Mouse (Mus musculus) T-cell, adult 2 months (primary cell): ENCODE measurements around the gene Lemd2.

ENCODE experiments used
- DNase-seq: peaks from one replicate; pipeline ENCODE4 v3.0.0; 2022; ENCODE audit warnings: low spot score

The Lemd2 gene

DNA sequence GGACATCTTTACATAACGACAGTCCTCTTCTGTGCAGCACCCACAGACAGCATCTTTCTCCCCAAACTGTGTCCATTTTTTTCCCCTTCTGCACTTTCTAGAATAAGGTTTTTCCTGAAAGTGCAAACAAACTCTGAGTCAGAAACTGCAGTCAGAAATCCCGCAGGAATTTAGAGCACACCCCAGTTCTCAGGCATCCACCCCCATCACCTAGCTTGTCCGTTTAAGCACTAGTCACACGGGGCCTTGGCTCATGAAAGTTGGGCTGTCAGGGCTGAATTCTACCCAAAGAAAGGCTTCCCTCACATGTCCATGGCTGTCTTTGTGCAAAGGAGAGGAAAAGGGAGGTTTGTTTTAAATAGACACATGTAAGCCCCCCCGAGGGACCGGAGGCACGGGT, 23.0 kb upstream of the Lemd2 start:
- DNase-seq, result no peak

DNA sequence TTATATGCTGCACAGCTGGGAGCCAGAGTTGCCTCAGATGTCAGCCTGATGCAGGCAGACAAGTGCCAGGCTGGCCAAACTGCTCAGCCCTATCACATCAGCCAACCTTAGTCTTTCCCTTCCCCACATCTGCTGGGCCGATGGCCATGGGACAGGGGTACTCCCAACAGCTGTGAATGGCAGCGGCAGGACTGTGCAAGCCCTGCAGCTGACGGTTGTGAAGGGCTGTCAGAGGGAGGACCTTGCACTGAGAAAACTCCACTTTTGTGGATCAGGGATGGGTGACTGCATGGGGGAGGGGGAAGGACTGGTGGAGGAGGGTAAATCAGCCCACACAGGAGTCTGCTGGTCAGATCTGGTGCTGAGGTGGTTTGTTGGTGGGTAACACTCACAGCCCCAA, 22.4 kb upstream of the Lemd2 start:
- no peak for DNase-seq

DNA sequence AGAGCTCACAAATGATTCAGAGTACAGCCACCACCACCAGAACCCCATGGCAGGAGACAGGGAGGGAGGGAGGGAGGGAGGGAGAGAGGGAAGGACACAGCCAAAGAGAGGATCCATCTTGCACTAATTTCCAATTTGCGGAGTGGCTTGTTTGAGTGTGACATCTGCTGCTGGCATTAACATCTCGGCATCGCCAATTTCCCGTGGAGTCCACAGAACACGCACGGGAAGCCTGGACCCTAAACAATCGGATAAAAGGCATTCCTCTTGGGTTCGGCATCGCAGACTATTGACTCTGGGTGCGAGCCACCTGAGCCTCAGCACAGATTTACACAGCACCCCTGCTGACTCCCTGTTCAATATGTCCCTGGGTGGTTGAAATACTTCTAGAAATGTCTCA, 21.5 kb upstream of the Lemd2 start:
- no peak for DNase-seq

DNA sequence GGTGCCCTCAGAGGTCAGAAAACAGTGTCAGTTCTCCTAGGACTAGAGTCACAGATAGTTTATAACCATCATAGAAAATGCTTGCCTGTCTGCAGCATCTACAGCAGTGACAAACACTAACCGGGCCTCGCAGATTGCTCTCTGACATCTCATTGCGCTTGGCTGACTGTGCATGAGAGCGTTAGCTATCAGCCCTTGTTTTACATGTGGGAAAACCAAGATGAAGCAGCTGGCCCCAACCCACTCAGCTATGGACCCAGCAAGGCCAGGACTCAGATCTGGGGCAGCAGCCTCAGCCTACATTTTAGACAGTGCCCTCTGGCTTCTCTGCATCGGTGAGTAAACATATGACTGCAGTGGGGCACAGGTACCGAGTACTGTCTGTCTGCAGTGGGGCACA, 19.6 kb upstream of the Lemd2 start:
- DNase-seq, result no peak

DNA sequence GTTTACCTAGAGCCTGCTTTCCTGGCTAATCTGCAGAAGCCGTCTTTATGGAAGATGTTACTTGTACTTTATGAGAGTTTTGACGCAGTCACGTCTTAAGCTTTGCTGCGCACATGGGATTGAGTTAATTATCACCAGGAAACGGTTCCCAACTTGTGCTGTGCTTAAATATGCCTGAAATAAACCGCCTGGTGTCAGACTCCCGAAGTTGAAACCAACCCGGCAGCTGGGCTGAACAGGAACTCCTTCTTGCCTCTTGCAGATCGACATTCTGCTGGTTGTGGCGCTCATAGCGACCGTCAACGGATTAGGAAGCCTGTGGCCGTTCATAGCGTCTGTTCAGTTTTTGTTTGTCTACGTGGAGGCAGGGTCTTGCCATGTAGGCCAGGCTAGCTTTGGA, 17.3 kb upstream of the Lemd2 start:
- no peak for DNase-seq

DNA sequence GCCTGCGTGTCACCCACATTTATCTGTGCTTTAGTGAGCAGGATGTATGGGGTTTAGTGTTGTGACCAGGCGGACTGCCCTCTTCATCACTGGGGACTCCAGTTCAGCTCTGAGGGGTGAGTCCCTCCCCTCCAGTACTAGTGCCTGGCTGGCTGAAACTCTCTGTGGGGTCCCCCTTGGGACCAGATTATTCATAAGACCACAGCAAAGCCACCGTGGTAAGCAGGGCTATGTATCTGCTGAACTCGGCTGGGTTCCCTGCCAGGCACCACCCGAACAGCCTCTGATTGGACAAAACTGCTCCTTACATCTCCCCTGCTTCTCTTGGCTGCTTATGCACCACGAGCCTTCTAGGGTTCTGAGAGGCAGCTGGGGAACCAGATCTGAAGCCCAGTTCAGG, 14.6 kb upstream of the Lemd2 start:
- DNase-seq, result no peak

DNA sequence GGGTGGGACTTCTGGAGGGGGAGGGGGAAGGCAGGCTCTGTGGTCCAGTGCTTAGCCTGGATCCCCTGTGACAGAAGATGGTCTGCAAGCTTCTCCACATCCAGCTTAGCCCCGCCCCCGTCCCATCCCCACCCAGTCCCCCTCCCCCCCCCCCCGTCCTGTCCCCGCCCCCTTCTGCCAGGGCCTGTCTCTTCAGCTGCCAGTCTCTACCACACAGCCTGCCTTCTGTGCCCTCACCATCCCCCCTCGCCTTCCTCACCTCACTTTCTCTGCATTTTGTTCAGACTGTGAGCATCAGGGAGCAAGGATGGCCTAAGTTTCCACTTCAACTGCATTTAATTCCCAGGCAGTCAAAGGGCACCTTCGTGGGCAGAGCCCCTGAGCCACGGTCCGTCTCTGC, 14.1 kb upstream of the Lemd2 start:
- no peak for DNase-seq

DNA sequence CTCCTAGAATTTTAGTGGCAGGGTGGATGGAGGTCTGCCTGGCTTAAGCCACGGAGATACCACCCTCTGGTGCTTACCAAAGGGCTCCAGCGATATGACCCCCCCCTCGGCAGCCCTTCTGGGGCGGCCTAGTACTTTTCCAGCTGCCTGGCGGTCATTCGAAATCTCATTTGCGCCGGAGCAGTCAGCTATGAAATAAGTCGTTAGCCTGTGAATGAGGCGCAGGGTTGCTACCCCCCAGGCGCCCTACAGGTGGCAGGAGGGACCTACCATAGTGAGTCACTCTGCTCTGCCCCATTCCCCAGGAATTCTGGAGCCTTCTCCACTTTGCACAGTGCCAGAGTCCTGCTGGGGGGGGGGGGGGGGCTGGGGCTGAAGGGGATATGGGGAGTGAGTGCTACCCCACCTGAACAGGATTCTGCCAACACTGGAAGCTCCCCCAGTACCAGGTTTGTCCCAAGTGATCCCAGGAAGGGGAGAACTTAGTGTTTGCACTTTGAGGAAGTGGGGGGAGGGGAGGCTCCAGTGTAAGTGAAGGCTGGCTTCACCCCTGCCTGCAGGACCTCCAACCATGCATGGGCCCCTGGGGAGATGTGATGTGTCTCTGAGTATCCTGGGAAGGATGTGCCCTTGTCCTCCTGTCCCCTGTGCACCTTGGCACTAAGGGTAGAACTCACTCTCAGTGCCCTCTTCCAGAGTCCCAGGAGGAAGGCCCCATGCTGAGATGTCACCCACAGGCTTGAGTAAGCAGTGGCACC, 8.7 kb upstream of the Lemd2 start:
- no peak for DNase-seq

DNA sequence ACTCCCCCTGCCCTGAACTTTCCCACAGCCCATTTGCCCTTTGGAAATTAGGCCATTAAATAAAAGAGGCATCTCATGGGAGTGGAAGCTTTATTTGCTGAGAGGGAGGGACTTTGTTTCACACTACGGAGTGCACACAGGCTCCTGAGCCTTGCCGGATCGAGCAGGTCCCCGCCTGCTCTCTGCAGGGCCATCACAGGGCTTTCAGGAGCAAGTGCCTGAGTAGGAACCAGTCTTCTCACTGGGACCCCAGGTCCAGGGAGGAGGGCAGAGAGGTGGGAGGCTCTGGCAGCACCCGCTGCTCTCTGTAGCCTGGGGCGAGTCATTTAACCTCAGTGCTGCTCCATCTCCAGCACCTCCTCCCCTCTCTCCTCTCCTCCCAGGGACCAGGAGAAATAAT, 7.7 kb upstream of the Lemd2 start:
- DNase-seq, result no peak

DNA sequence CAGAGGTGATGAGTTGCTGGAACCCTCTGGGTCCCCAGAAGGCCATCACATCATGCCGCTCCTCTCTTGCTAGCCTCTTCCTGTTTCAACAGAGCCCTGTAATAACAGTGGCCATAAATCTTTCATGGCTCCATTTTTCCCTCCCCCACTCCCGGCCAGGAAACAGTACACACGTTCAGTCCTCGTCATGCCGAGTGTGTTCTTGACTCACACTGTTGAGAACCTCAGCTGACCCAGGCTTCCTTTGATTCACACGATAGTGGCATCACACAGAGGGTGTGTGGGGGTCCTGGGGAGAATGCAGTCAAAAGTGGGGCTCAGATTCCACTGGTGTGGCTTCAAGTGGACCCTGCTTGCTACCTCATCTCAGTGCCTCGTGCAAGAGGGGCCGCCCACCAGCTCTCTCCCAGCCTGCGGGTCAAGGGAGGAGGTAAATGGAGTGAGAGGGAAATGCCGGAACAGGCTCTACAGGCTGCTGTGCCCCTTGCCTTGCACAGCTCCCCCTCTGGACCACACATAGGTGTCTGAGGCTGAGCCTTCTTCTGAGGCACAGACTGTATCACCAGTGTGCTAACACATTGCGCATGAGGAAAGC, 2.9 kb upstream of the Lemd2 start:
- no peak for DNase-seq

DNA sequence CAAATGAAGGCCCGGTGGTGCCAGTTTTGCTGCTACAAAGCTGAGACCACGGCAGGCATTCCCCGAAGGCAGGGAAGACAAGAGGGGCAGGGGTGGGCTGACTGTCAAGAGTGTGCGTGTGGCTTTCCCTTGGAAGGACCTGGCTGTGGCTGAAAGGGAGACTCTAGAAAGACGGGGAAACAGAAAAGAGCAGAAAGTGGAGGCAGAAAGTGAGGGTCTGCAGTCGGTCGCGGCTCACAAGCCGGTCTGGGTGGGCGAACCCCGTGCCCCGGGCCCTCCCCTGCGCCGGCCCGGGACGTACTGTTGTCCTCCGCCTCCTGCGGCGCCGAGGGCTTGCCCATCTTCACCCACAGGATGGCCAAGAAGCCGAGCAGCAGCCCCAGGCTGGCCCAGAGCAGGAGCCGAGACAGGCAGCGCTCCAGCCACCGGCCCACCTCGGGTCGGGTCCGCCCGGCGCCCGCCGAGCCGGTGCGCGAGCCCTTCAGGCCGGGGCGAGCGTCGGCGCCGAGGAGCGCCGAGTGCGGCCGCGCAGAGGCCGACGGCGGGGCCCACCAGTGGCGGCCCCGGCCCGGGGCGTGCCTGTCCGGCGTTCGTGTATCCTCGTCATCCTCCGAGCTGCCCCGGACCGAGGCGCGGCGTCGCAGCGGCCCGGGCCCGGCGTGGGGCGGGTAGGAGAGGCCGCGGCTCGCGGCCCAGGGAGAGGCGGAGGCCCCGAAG, 753 bp downstream of the Lemd2 start:
- peak; percentile 49 for DNase-seq

DNA sequence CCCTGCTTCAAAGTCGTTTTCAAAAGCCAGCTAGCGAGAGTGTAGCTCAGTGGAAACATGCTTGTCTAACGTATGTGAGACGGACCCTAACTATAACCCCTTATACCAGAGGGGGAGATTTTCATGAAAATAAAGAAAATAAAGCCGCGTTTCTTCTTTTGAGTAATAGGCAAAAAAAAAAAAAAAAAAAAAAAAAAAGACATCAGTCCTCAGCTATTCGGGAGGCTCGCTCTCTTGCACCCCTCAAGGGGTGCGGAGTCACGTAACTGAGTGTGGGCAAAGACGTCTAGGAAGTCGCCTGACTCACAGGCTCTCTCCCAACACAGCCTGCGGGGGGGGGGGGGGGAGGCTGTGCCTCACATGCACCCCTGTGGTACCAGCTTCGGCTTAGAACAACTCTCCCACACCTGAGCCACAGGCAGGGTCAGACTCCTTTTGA, 1.3 kb downstream of the Lemd2 start:
- DNase-seq, result peak; percentile 25

DNA sequence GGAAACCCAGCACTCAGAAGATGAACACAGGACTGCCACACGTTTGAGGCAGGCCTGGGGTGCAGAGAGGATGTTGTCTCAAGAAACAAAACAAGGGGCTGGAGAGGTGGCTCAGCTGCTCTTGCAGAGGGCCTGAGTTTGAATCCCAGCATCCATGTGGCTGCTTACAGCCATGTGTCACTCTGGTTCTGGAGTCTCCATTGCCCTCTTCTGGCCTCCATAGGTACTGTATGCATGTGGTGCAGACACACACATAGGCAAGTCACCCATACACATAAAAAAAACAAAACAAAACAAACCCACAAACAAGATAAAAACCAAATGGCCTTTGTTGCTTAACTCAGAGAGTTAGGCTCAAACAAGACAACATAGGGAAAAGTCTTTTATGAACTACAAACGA, 2.3 kb downstream of the Lemd2 start:
- no peak for DNase-seq

DNA sequence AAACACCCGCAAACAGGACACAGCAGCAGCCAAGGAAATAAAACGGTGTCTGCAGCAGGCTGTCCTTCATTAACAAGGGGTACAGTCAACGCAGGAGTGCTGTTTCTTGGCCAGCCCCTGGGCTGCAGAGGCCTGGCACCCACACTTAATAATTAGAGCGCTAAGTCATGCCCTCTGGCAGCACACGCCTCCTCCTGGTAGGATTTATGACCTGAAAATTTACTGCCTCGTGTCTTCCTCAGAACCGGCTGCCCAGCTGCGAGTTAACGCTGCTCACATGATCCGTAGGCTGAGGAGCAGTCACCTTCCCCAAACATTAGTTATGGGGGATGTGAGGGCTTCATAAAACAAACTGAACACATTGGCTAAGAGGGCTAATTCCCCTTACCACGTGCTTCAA, 3.5 kb downstream of the Lemd2 start:
- no peak for DNase-seq

DNA sequence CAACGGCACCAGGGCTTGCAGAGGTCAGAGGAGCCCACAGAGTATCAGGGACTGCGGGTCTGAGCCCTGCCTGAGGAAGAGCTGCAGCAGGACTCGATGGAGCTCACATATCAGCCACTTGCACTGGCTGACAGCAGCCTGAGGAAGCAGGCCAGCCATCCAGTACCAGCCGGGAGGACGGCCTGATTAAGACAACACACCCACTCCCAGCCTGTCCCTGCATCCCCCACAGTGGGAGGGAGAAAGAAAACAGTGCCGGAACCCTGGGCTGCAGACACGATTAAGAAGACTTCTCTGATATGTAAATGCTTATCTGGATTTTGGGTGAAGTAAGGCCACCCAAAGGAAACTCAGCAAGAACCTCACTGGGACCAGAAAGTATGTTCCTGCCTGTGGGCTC, 4.4 kb downstream of the Lemd2 start:
- no peak for DNase-seq

DNA sequence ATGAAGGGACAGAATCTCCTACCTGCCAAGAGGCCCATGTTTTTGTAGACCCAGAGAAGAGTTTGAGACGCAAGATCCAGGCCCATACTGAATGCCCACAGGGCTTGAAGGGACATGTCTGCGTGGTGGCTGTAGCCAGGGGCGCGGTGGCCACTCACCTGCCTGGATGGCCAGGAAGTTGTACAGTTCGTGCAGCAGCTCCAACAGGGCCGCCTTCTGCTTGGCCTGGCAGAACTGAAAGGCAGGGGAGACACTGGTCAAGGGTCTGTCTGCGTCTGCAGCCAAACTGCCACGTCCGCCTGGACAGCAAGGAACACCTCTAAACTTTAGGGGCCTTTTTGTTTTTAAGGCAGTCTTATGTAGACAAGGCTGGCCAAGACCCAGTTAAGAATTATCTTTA, 5.1 kb downstream of the Lemd2 start:
- DNase-seq, result no peak

DNA sequence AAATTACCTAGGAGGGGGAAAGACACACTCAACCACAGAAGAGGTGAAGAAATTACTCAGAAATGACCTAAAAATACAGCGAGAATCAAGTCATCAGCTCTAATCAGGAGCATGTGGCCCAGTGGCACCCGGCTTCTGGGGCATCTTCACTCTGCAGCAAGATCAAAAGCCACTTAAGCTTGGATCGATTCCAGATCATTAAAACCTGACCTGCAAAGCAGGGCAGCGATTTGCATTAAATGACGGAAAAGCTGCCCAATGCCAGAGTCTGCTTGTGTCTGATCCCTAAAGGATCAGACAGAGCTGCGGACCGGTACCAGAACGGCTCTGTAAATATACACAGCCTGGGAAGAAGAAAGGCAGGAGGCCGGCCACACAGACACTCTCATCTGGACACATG, 8.1 kb downstream of the Lemd2 start:
- no peak for DNase-seq

DNA sequence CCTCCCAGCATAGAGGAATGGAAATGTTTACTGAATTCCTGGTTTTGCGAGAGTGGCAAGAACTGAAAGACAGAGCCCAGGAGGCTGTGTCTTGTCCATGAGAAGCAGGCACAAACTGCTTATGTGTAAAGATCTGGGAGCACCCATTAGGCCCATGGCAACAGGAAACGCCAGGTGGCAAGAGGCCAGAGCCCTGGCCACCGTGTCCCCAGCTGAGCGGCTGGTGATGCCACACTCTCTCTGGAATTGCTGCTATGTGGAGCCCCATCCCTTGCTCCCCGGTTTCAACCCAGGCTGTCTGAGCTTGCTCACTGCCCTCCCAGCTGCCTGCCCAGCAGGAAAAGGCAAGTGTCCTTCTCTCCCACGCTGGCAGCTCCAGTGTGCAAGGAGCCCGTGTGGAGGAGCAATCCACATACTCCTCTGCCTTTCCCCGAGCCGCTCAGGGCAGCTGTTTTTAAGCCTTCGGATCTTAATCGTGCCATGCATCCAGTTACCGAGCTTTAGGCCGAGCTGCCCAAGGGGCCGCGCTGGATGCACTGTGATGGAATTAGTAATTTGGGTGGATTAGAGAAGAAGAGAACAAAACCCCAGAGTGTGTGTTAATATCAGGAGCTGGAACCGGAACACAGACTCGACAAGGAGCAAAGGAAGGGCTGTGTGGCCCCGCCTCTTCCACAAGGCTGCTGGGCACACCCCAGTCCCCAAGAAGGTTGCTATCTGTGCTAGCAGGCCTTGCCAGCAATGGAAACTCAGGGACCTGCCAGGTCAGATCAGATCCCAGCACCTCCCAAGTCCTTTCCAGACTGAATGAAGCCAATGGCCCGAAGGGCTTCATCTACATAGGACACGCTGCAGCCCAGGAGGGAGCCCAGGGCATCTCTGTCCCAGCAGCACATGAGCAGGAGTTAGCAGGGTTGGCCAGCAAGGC, 9.7 kb downstream of the Lemd2 start:
- no peak for DNase-seq

DNA sequence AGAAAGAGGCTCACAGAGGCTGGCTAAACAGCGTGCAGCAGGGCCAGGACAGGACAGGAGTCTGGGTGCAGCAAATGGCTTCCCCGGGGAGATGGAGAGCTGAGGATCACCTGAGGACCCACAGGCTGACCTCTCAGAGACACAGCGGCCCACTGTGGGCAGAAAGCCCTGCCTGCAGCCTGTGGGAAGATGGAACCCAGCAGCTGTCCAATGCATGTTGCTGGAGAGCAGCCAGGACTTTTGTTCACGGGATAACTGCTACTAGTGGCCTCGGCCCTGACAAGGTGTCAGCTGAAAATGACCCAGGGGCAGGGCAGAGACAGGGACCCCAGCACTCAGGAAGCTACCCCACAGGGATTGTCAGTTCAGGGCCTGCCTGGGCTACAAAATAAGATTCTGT, 12.5 kb downstream of the Lemd2 start:
- DNase-seq, result no peak

DNA sequence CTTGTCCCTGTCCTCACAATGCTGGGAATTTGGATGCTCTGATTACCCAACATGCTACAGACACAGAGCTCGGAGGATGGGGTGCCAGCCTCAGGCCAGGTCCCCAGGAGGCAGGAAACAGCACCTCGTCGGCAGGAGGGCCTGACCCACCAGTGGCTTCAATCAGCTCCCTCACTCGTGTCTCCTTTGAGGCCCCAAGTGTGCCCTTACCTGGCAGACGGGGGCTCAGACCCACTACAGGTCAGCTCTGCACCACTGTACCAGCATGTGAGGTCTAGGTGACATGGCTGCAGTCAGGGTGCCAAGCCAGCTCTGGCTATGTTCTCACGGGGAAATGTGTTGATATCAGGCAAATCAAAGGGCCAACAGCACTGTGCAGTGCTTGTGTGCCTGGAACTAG, 13.1 kb downstream of the Lemd2 start:
- no peak for DNase-seq

DNA sequence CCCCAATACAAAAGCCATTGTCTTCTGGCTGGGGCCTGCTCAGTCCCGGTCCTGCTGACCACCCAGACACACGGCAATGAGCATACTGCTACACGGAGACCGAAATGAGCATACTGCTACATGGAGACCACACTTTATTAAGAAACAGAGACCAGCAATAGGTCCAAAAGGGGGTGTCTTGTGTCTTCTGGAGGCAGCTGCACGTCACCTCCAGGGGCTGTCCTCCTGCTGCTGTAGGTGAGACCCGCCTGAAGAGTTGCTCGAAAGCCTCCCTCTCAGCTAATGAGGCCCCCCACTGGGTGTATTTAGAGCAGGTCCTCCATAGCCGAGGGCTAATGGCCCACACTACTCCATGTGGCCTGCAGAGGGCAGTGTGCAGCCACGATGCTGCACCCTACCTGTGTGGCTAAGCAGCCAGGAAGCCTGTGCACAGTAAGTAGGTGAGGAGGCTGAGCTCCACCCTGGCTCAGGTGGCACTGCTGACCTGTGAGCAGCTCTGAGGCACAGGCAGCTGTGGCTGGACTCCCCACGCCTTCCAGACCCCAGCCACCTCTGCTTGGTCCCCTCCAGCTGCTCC, 14.5 kb downstream of the Lemd2 start:
- DNase-seq, result peak; percentile 64

DNA sequence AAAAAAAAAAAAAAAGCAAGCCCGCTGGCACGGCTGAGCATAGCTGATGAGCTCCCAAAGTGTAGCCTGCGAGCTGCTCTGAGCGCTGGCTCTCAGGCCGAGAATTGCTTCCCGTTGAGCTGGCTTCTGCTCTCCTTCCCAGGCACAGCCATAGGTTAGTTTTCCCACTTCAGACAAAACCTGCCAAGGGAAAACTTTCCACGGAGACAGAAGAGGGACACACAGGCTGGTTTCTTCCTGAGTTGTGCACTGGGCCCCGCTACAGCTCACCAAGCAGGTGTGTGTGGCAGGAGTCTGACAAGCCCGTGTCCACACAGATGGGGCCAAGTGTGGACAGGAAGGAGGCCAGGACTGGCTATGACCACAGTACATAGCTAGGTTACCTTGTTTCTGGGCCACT, 15.4 kb downstream of the Lemd2 start:
- DNase-seq, result no peak
